Mouse (Mus musculus) layer of hippocampus, adult 2 months (tissue): Measurements from ENCODE around the gene Ank3. TPM values are rescaled to one million over a fixed set of nuclear protein-coding genes. Genes with fewer than 3 reads are reported as not detected.

Source experiments
- DNase-seq, 2 experiments: peaks; one replicate each; pipeline ENCODE4 v3.0.0; 2022; ENCODE audit warnings: low spot score in 2 of 2
- H3K27ac ChIP-seq: fragments of 200-600 bp; 2 replicates; pipeline ENCODE4 v1.8.1; 2022
- H3K4me3 ChIP-seq: fragments of 200-600 bp; 2 replicates; pipeline ENCODE4 v1.8.1; 2022; ENCODE audit warnings: mild to moderate bottlenecking
- CTCF ChIP-seq: fragments of 200-600 bp; conservative IDR thresholded peaks from 2 replicates; pipeline ENCODE4 v1.8.1; 2022; ENCODE audit warnings: antibody characterized with exemption, mild to moderate bottlenecking, moderate library complexity
- total RNA-seq, 2 experiments: library from RNA; stranded (reverse); gene quantifications; 2 replicates each; pipeline ENCODE4 v1.2.3; 2021

Gene Ank3
- total RNA-seq, 2 experiments from 2014 or later = 474 to 477 TPM

- TF ChIP-seq CTCF = peak; percentile 48
- peak in 1 of 2 experiments; percentile 9 for DNase-seq
Measured at GRCm38 (mm10) chr10:69607611-69608119, 209.1 kb downstream of the Ank3 start.

GRCm38 (mm10) chr10:69611314-69611713 lies 212.7 kb downstream of the Ank3 start:
- TF ChIP-seq CTCF = no peak
- DNase-seq = no peak
- H3K27ac ChIP-seq = peak overlapping the region; percentile 4; the same call in 1 of the 2 replicates
- no peak overlapping the region for H3K4me3 ChIP-seq

More at GRCm38 (mm10) chr10:69607611-69608119, 209.1 kb downstream of the Ank3 start:
- Histone ChIP-seq H3K4me3 (no peak overlapping the region), H3K27ac (no peak overlapping the region)

- DNase-seq = peak; percentile 62 to 79
- peak overlapping the region; percentile 4; the same call in 1 of the 2 replicates for H3K27ac ChIP-seq
- TF ChIP-seq CTCF = no peak
- H3K4me3 ChIP-seq = no peak overlapping the region
Measured at GRCm38 (mm10) chr10:69611839-69612340, 213.3 kb downstream of the Ank3 start.

GRCm38 (mm10) chr10:69616953-69617352 lies 218.4 kb downstream of the Ank3 start:
- peak in 1 of 2 experiments; percentile 7 for DNase-seq
- no peak overlapping the region for H3K4me3 ChIP-seq
- H3K27ac ChIP-seq = no peak overlapping the region
- no peak for TF ChIP-seq CTCF

GRCm38 (mm10) chr10:69617537-69618112 lies 219.1 kb downstream of the Ank3 start:
- H3K4me3 ChIP-seq = no peak overlapping the region
- DNase-seq = peak in 1 of 2 experiments; percentile 5
- no peak for TF ChIP-seq CTCF
- H3K27ac ChIP-seq = no peak overlapping the region

GRCm38 (mm10) chr10:69620692-69621382 lies 222.3 kb downstream of the Ank3 start:
- DNase-seq = peak; percentile 53 to 66
- H3K4me3 ChIP-seq = no peak overlapping the region
- TF ChIP-seq CTCF = no peak
- peak overlapping the region; percentile 89 for H3K27ac ChIP-seq

GRCm38 (mm10) chr10:69627767-69628166 lies 229.2 kb downstream of the Ank3 start:
- Histone ChIP-seq H3K27ac (no peak overlapping the region), H3K4me3 (no peak overlapping the region)
- peak in 1 of 2 experiments; percentile 8 for DNase-seq
- TF ChIP-seq CTCF = no peak

GRCm38 (mm10) chr10:69628743-69629142 lies 230.2 kb downstream of the Ank3 start:
- DNase-seq = peak in 1 of 2 experiments; percentile 8
- Histone ChIP-seq H3K4me3 (no peak overlapping the region), H3K27ac (peak overlapping the region; percentile 46; the same call in 1 of the 2 replicates)
- TF ChIP-seq CTCF = no peak

- peak overlapping the region; percentile 82 for H3K27ac ChIP-seq
- TF ChIP-seq CTCF = no peak
- DNase-seq = peak in 1 of 2 experiments; percentile 13
- no peak overlapping the region for H3K4me3 ChIP-seq
Measured at GRCm38 (mm10) chr10:69630802-69631388, 232.3 kb downstream of the Ank3 start.

GRCm38 (mm10) chr10:69632885-69633284 lies 234.3 kb downstream of the Ank3 start:
- H3K4me3 ChIP-seq = no peak overlapping the region
- H3K27ac ChIP-seq = peak overlapping the region; percentile 82
- peak in 1 of 2 experiments; percentile 7 for DNase-seq
- no peak for TF ChIP-seq CTCF

GRCm38 (mm10) chr10:69634891-69635290 lies 236.3 kb downstream of the Ank3 start:
- H3K4me3 ChIP-seq = no peak overlapping the region; the same call in 1 of the 2 replicates
- no peak for TF ChIP-seq CTCF
- DNase-seq = peak in 1 of 2 experiments; percentile 6
- H3K27ac ChIP-seq = peak overlapping the region; percentile 82

GRCm38 (mm10) chr10:69635910-69636656 lies 237.5 kb downstream of the Ank3 start:
- no peak for TF ChIP-seq CTCF
- DNase-seq = peak in 1 of 2 experiments; percentile 9
- H3K27ac ChIP-seq = peak overlapping the region; percentile 76
- no peak overlapping the region for H3K4me3 ChIP-seq

GRCm38 (mm10) chr10:69639138-69639537 lies 240.6 kb downstream of the Ank3 start:
- Histone ChIP-seq H3K27ac (peak overlapping the region; percentile 76), H3K4me3 (no peak overlapping the region)
- peak; percentile 69 for TF ChIP-seq CTCF
- DNase-seq = peak in 1 of 2 experiments; percentile 16
